Mouse (Mus musculus) heart, adult 2 months (tissue): ENCODE results near the gene Adamts20.

Experiments used
- CTCF ChIP-seq: fragments of 200-600 bp; IDR thresholded peaks from 2 replicates; pipeline ENCODE4 v1.8.1; 2022; ENCODE audit warnings: antibody characterized with exemption, mild to moderate bottlenecking, moderate library complexity
- EP300 ChIP-seq: fragments of 200-500 bp; IDR thresholded peaks from 2 replicates; pipeline ENCODE4 v1.6.1; 2011; ENCODE audit warnings: low read depth, low read length, control low read depth; ENCODE audit not compliant: insufficient read depth
- POLR2A ChIP-seq: fragments of 200-500 bp; IDR thresholded peaks from 2 replicates; pipeline ENCODE4 v1.6.1; 2011; ENCODE audit warnings: mild to moderate bottlenecking, low read depth, low read length, control low read depth; ENCODE audit not compliant: insufficient read depth

GRCm38 (mm10) chr15:94403461-94404070 is 61.7 kb downstream of the Adamts20 start:
- TF ChIP-seq CTCF (no peak), EP300 (no peak), POLR2A (no peak)
